Mouse (Mus musculus): ENCODE results near the gene Gsk3a. TPM values are rescaled to one million over a fixed set of nuclear protein-coding genes. Genes with fewer than 3 reads are reported as not detected.

Gene Gsk3a
- polyA plus RNA-seq, 1 experiment, result 87.3 TPM

GRCm38 (mm10) chr7:25270652-25271633, 33.3 kb upstream of the Gsk3a start:
- TF ChIP-seq USF1 (IDR thresholded peaks at IDR 0.05; ENCODE audit: low read depth) (no peak), CTCF (IDR thresholded peaks at IDR 0.05; ENCODE audit: control insufficient read depth, insufficient read depth, insufficient read length) (no peak), MYOD1 (IDR thresholded peaks at IDR 0.05; ENCODE audit: control insufficient read depth, insufficient read length, low read depth) (no peak), CEBPB (IDR thresholded peaks at IDR 0.05; ENCODE audit: low read depth) (no peak), MYOG (IDR thresholded peaks at IDR 0.05; ENCODE audit: control insufficient read depth, extremely low read depth, insufficient read length) (no peak), FOSL1 (IDR thresholded peaks at IDR 0.05; ENCODE audit: insufficient read depth, low read length, poor library complexity, severe bottlenecking) (no peak), MAX (IDR thresholded peaks at IDR 0.05) (no peak)
- no peaks in the 10 kb centered on the region for H3K79me2 ChIP-seq (ENCODE audit: control insufficient read depth, insufficient read depth)
- peaks cover 3% of the 10 kb centered on the region for H3K79me3 ChIP-seq (ENCODE audit: low read depth)
- no peak overlapping the region for H3K4me3 ChIP-seq (ENCODE audit: insufficient read depth, poor library complexity, severe bottlenecking)
- H3K36me3 ChIP-seq (ENCODE audit: control insufficient read depth, insufficient read depth), result no peaks in the 10 kb centered on the region
- H3ac ChIP-seq (ENCODE audit: control insufficient read depth, insufficient read length, low read depth), result no peak overlapping the region
- H3K27me3 ChIP-seq (ENCODE audit: control insufficient read depth, insufficient read depth, insufficient read length), result no peaks in the 10 kb centered on the region

GRCm38 (mm10) chr7:25269545-25270271, 32.1 kb upstream of the Gsk3a start:
- H3K79me3 ChIP-seq (ENCODE audit: low read depth), result peaks cover 3% of the 10 kb centered on the region
- no peaks in the 10 kb centered on the region for H3K27me3 ChIP-seq (ENCODE audit: control insufficient read depth, insufficient read depth, insufficient read length)
- H3K4me3 ChIP-seq (ENCODE audit: insufficient read depth, poor library complexity, severe bottlenecking), result no peak overlapping the region
- TF ChIP-seq FOSL1 (IDR thresholded peaks at IDR 0.05; ENCODE audit: insufficient read depth, low read length, poor library complexity, severe bottlenecking), result no peak
- TF ChIP-seq MAX (IDR thresholded peaks at IDR 0.05), result no peak
- TF ChIP-seq USF1 (IDR thresholded peaks at IDR 0.05; ENCODE audit: low read depth), result no peak
- TF ChIP-seq CTCF (IDR thresholded peaks at IDR 0.05; ENCODE audit: control insufficient read depth, insufficient read depth, insufficient read length), result no peak
- no peak for TF ChIP-seq MYOG (IDR thresholded peaks at IDR 0.05; ENCODE audit: control insufficient read depth, extremely low read depth, insufficient read length)
- TF ChIP-seq MYOD1 (IDR thresholded peaks at IDR 0.05; ENCODE audit: control insufficient read depth, insufficient read length, low read depth), result no peak
- no peaks in the 10 kb centered on the region for H3K36me3 ChIP-seq (ENCODE audit: control insufficient read depth, insufficient read depth)
- no peak overlapping the region for H3ac ChIP-seq (ENCODE audit: control insufficient read depth, insufficient read length, low read depth)
- no peaks in the 10 kb centered on the region for H3K79me2 ChIP-seq (ENCODE audit: control insufficient read depth, insufficient read depth)

GRCm38 (mm10) chr7:25269029-25269428, 31.4 kb upstream of the Gsk3a start:
- peaks cover 3% of the 10 kb centered on the region for H3K79me3 ChIP-seq (ENCODE audit: low read depth)
- no peaks in the 10 kb centered on the region for H3K36me3 ChIP-seq (ENCODE audit: control insufficient read depth, insufficient read depth)
- TF ChIP-seq FOSL1 (IDR thresholded peaks at IDR 0.05; ENCODE audit: insufficient read depth, low read length, poor library complexity, severe bottlenecking), result no peak
- TF ChIP-seq MAX (IDR thresholded peaks at IDR 0.05), result no peak
- no peak for TF ChIP-seq CEBPB (IDR thresholded peaks at IDR 0.05; ENCODE audit: low read depth)
- no peak for TF ChIP-seq USF1 (IDR thresholded peaks at IDR 0.05; ENCODE audit: low read depth)
- no peak for TF ChIP-seq CTCF (IDR thresholded peaks at IDR 0.05; ENCODE audit: control insufficient read depth, insufficient read depth, insufficient read length)
- H3K27me3 ChIP-seq (ENCODE audit: control insufficient read depth, insufficient read depth, insufficient read length), result no peaks in the 10 kb centered on the region
- H3K79me2 ChIP-seq (ENCODE audit: control insufficient read depth, insufficient read depth), result no peaks in the 10 kb centered on the region
- peak overlapping the region; percentile 50 for H3ac ChIP-seq (ENCODE audit: control insufficient read depth, insufficient read length, low read depth)
- H3K4me3 ChIP-seq (ENCODE audit: insufficient read depth, poor library complexity, severe bottlenecking), result peak overlapping the region; percentile 49

GRCm38 (mm10) chr7:25268588-25268987, 30.9 kb upstream of the Gsk3a start:
- H3ac ChIP-seq (ENCODE audit: control insufficient read depth, insufficient read length, low read depth), result peak overlapping the region; percentile 50
- H3K36me3 ChIP-seq (ENCODE audit: control insufficient read depth, insufficient read depth), result no peaks in the 10 kb centered on the region
- peaks cover 3% of the 10 kb centered on the region for H3K79me3 ChIP-seq (ENCODE audit: low read depth)
- TF ChIP-seq CEBPB (IDR thresholded peaks at IDR 0.05; ENCODE audit: low read depth), result no peak
- TF ChIP-seq FOSL1 (IDR thresholded peaks at IDR 0.05; ENCODE audit: insufficient read depth, low read length, poor library complexity, severe bottlenecking), result no peak
- TF ChIP-seq MYOD1 (IDR thresholded peaks at IDR 0.05; ENCODE audit: control insufficient read depth, insufficient read length, low read depth), result no peak
- no peak for TF ChIP-seq CTCF (IDR thresholded peaks at IDR 0.05; ENCODE audit: control insufficient read depth, insufficient read depth, insufficient read length)
- TF ChIP-seq MAX (IDR thresholded peaks at IDR 0.05), result no peak
- TF ChIP-seq USF1 (IDR thresholded peaks at IDR 0.05; ENCODE audit: low read depth), result no peak
- no peak for TF ChIP-seq MYOG (IDR thresholded peaks at IDR 0.05; ENCODE audit: control insufficient read depth, extremely low read depth, insufficient read length)
- no peaks in the 10 kb centered on the region for H3K27me3 ChIP-seq (ENCODE audit: control insufficient read depth, insufficient read depth, insufficient read length)
- H3K4me3 ChIP-seq (ENCODE audit: insufficient read depth, poor library complexity, severe bottlenecking), result peak overlapping the region; percentile 49
- H3K79me2 ChIP-seq (ENCODE audit: control insufficient read depth, insufficient read depth), result no peaks in the 10 kb centered on the region

GRCm38 (mm10) chr7:25267751-25268463, 30.3 kb upstream of the Gsk3a start:
- TF ChIP-seq MAX (IDR thresholded peaks at IDR 0.05) (peak; percentile 27), USF1 (IDR thresholded peaks at IDR 0.05; ENCODE audit: low read depth) (no peak)
- peak overlapping the region; percentile 77 for H3ac ChIP-seq (ENCODE audit: control insufficient read depth, insufficient read length, low read depth)
- H3K27me3 ChIP-seq (ENCODE audit: control insufficient read depth, insufficient read depth, insufficient read length), result no peaks in the 10 kb centered on the region
- no peaks in the 10 kb centered on the region for H3K79me2 ChIP-seq (ENCODE audit: control insufficient read depth, insufficient read depth)
- H3K36me3 ChIP-seq (ENCODE audit: control insufficient read depth, insufficient read depth), result no peaks in the 10 kb centered on the region
- H3K4me3 ChIP-seq (ENCODE audit: insufficient read depth, poor library complexity, severe bottlenecking), result peak overlapping the region; percentile 49
- H3K79me3 ChIP-seq (ENCODE audit: low read depth), result peaks cover 3% of the 10 kb centered on the region
